Mouse (Mus musculus) MEL (cell line): ENCODE data around the gene Abl1. TPM values are rescaled to one million over a fixed set of nuclear protein-coding genes. Genes with fewer than 3 reads are reported as not detected.

Experiments
- DNase-seq: peaks from one replicate; pipeline ENCODE4 v3.0.0; 2011; ENCODE audit warnings: low read depth, low spot score
- H3K27ac ChIP-seq: 2 replicates; pipeline ENCODE4 v1.5.1; 2012; ENCODE audit warnings: low read depth, mild to moderate bottlenecking, control low read depth, low read length, moderate library complexity; ENCODE audit not compliant: control insufficient read depth
- H3K27me3 ChIP-seq, 2 experiments: fragments of 150-350 bp in 1 of 2; sonication (generic) in 1 of 2; 2 replicates each; pipeline ENCODE4 v1.6.1; 2012; ENCODE audit warnings: low read length in 2 of 2, mild to moderate bottlenecking in 2 of 2, improper control_type of control experiment in 1 of 2, moderate library complexity in 1 of 2; ENCODE audit not compliant: insufficient read depth in 2 of 2, control insufficient read depth in 1 of 2
- H3K36me3 ChIP-seq, 2 experiments: 2 replicates each; pipeline ENCODE4 v1.6.1; 2012 to 2014; ENCODE audit warnings: low read length in 2 of 2, improper control_type of control experiment in 1 of 2, inconsistent platforms in 1 of 2, mild to moderate bottlenecking in 1 of 2; ENCODE audit not compliant: insufficient read depth in 2 of 2, control insufficient read depth in 1 of 2
- H3K4me1 ChIP-seq, 2 experiments: fragments of 150-350 bp in 1 of 2; sonication (generic) in 1 of 2; 2 replicates each; pipeline ENCODE4 v1.6.1; 2012; ENCODE audit warnings: low read length in 2 of 2, improper control_type of control experiment in 1 of 2, mild to moderate bottlenecking in 1 of 2; ENCODE audit not compliant: insufficient read depth in 2 of 2, control insufficient read depth in 1 of 2
- H3K4me3 ChIP-seq, 2 experiments: fragments of 150-350 bp in 1 of 2; sonication (generic) in 1 of 2; 2 replicates each; pipeline ENCODE4 v1.5.1; 2012; ENCODE audit warnings: low read depth in 2 of 2, low read length in 2 of 2, mild to moderate bottlenecking in 2 of 2, moderate library complexity in 2 of 2, control low read depth in 1 of 2, improper control_type of control experiment in 1 of 2; ENCODE audit not compliant: control insufficient read depth in 1 of 2, insufficient read depth in 1 of 2
- H3K79me2 ChIP-seq: 2 replicates; pipeline ENCODE4 v1.6.1; 2012; ENCODE audit warnings: mild to moderate bottlenecking, low read length, moderate library complexity; ENCODE audit not compliant: control insufficient read depth, poor library complexity, insufficient read depth
- H3K9ac ChIP-seq: 2 replicates; pipeline ENCODE4 v1.6.1; 2012; ENCODE audit warnings: low read depth, mild to moderate bottlenecking, control low read depth, low read length, moderate library complexity; ENCODE audit not compliant: control insufficient read depth, poor library complexity, severe bottlenecking
- H3K9me3 ChIP-seq: fragments of 150-350 bp; sonication (generic); replicated peaks from 2 replicates; pipeline ENCODE4 v1.6.1; 2012; ENCODE audit warnings: mild to moderate bottlenecking, low read length, improper control_type of control experiment, moderate library complexity; ENCODE audit not compliant: insufficient read depth
- BHLHE40 ChIP-seq: IDR thresholded peaks from 2 replicates; pipeline ENCODE4 v1.6.1; 2012; ENCODE audit warnings: low read depth, mild to moderate bottlenecking, inconsistent platforms, low read length, improper control_type of control experiment, borderline replicate concordance
- CHD1 ChIP-seq: IDR thresholded peaks from 2 replicates; pipeline ENCODE4 v1.6.1; 2012; ENCODE audit warnings: low read depth, mild to moderate bottlenecking, inconsistent platforms, low read length, improper control_type of control experiment
- CTCF ChIP-seq, 3 experiments: IDR thresholded peaks in 2 of 3; conservative IDR thresholded peaks in 1 of 3; 2 replicates each; pipeline ENCODE4 v1.5.1; 2011 to 2012; ENCODE audit warnings: low read length in 3 of 3, low read depth in 2 of 3, mild to moderate bottlenecking in 2 of 3, improper control_type of control experiment in 1 of 3, inconsistent platforms in 1 of 3, mixed read lengths in 1 of 3, moderate library complexity in 1 of 3; ENCODE audit not compliant: control insufficient read depth in 1 of 3, insufficient read depth in 1 of 3, poor library complexity in 1 of 3, severe bottlenecking in 1 of 3
- E2F4 ChIP-seq: IDR thresholded peaks from 2 replicates; pipeline ENCODE4 v1.6.1; 2011; ENCODE audit warnings: low read depth, low read length, improper control_type of control experiment, borderline replicate concordance
- ETS1 ChIP-seq: IDR thresholded peaks from 2 replicates; pipeline ENCODE4 v1.6.1; 2012; ENCODE audit warnings: low read depth, mild to moderate bottlenecking, inconsistent platforms, low read length, improper control_type of control experiment, moderate library complexity
- MAZ ChIP-seq: IDR thresholded peaks from 2 replicates; pipeline ENCODE4 v1.6.1; 2012; ENCODE audit warnings: low read depth, mild to moderate bottlenecking, inconsistent platforms, low read length, improper control_type of control experiment
- NRF1 ChIP-seq: IDR thresholded peaks from 2 replicates; pipeline ENCODE4 v1.6.1; 2014; ENCODE audit warnings: low read depth, mild to moderate bottlenecking, inconsistent platforms, low read length, improper control_type of control experiment, moderate library complexity; ENCODE audit not compliant: poor library complexity, insufficient read depth, severe bottlenecking
- POLR2A ChIP-seq, 2 experiments: IDR thresholded peaks; 2 replicates each; pipeline ENCODE4 v1.6.1; 2011 to 2012; ENCODE audit warnings: low read length in 2 of 2, mild to moderate bottlenecking in 2 of 2, control low read depth in 1 of 2, improper control_type of control experiment in 1 of 2, low read depth in 1 of 2, moderate library complexity in 1 of 2; ENCODE audit not compliant: control insufficient read depth in 1 of 2, insufficient read depth in 1 of 2, poor library complexity in 1 of 2
- POLR2AphosphoS5 ChIP-seq: IDR thresholded peaks from 2 replicates; pipeline ENCODE4 v1.6.1; 2012; ENCODE audit warnings: low read depth, borderline replicate concordance, mild to moderate bottlenecking, inconsistent platforms, low read length, moderate library complexity, mixed read lengths
- RCOR1 ChIP-seq: IDR thresholded peaks from 2 replicates; pipeline ENCODE4 v1.6.1; 2012; ENCODE audit warnings: low read depth, mild to moderate bottlenecking, inconsistent platforms, low read length, improper control_type of control experiment
- SIN3A ChIP-seq: IDR thresholded peaks from 2 replicates; pipeline ENCODE4 v1.6.1; 2012; ENCODE audit warnings: low read length, improper control_type of control experiment, inconsistent platforms
- SMC3 ChIP-seq: IDR thresholded peaks from 2 replicates; pipeline ENCODE4 v1.6.1; 2011; ENCODE audit warnings: low read depth, low read length, improper control_type of control experiment
- TAL1 ChIP-seq: IDR thresholded peaks from 2 replicates; pipeline ENCODE4 v1.6.1; 2012; ENCODE audit warnings: mild to moderate bottlenecking, inconsistent platforms, low read length, moderate library complexity, mixed read lengths
- USF2 ChIP-seq, 2 experiments: IDR thresholded peaks; 2 replicates each; pipeline ENCODE4 v1.6.1; 2011 to 2012; ENCODE audit warnings: improper control_type of control experiment in 2 of 2, low read length in 2 of 2, borderline replicate concordance in 1 of 2, inconsistent platforms in 1 of 2, low read depth in 1 of 2, mild to moderate bottlenecking in 1 of 2; ENCODE audit not compliant: insufficient read depth in 1 of 2
- ZC3H11A ChIP-seq: IDR thresholded peaks from 2 replicates; pipeline ENCODE4 v1.6.1; 2012; ENCODE audit warnings: low read depth, mild to moderate bottlenecking, inconsistent platforms, low read length, improper control_type of control experiment
- ZNF384 ChIP-seq: IDR thresholded peaks from 2 replicates; pipeline ENCODE4 v1.6.1; 2012; ENCODE audit warnings: low read depth, mild to moderate bottlenecking, inconsistent platforms, low read length, improper control_type of control experiment
- polyA plus RNA-seq, 2 experiments: library from polyadenylated mRNA; stranded (reverse) in 1 of 2; unstranded in 1 of 2; fragments of >175 nt in 1 of 2; fragments of >200 nt in 1 of 2; gene quantifications; 2 replicates each; pipeline versions ENCODE4 v1.2.1 to v1.2.4; 2012; ENCODE audit warnings: low replicate concordance in 2 of 2, low read depth in 1 of 2; ENCODE audit not compliant: insufficient read length in 2 of 2, insufficient read depth in 1 of 2, missing spikeins in 1 of 2
- total RNA-seq: library from RNA; depleted of rRNA; stranded (reverse); fragments of 300-350 nt; gene quantifications from 2 replicates; pipeline ENCODE4 v1.2.3, GENCODE M21; 2012

Abl1 gene
- total and polyA plus RNA-seq, 3 experiments: 21.3 to 47.1 TPM; not detected in 1

DNA sequence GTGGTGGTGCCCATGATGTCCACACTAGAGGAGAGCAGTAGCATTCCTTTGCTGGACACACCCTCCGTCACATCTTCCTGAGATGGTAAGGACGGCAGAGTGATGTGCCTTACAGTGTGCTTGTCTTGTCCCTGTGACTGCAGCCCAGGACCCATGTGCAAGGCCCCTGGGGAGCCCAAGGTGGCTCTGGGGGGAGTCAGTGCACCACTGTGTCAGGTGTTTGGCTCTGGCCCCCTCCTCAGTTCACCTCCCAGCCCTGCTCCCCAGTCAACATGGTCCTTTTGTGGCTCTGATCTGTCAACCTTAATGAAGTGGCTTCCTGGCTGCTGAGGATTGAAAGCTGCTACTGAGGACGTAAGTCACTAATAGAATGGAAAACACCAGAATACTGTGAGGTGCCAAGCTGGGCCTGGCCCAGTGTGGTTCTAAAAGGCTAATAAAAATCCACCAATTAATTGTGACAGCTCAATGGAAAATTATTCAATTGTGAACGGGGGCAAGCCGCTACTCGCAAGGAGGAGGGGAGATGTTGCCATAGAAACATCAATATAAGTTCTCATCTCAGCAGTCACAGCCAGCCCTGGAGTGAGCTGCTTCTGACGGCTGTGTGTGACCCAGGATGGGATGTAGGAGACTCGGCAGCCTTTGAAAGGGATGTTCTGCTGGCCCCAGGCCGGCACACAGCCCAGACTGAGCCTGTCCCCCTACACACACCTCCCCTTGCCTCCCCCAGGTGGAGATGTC is 118.6 kb downstream of the Abl1 start:
- Histone ChIP-seq H3K9ac (no peak overlapping the region), H3K4me3 (no peak overlapping the region), H3K36me3 (no peaks in the 10 kb centered on the region), H3K79me2 (no peaks in the 10 kb centered on the region), H3K27ac (no peak overlapping the region), H3K9me3 (no peaks in the 10 kb centered on the region), H3K27me3 (no peaks in the 10 kb centered on the region), H3K4me1 (no peaks in the 10 kb centered on the region)
- TF ChIP-seq USF2 (IDR thresholded peaks at IDR 0.05; ENCODE audit: borderline replicate concordance in 1 of 2, insufficient read depth in 1 of 2, low read depth in 1 of 2, low read length in 2 of 2): no peak
- TF ChIP-seq CHD1: no peak
- TF ChIP-seq NRF1: no peak
- TF ChIP-seq CTCF (IDR thresholded peaks at IDR 0.05 in 2 of 3, conservative IDR thresholded peaks at IDR 0.05 in 1 of 3; ENCODE audit: control insufficient read depth in 1 of 3, insufficient read depth in 1 of 3, low read depth in 2 of 3, low read length in 3 of 3, poor library complexity in 1 of 3, severe bottlenecking in 1 of 3): no peak
- TF ChIP-seq ZNF384: no peak
- no peak for TF ChIP-seq POLR2AphosphoS5
- no peak for TF ChIP-seq ETS1
- no peak for TF ChIP-seq BHLHE40
- TF ChIP-seq RCOR1: no peak
- TF ChIP-seq E2F4: no peak
- DNase-seq: no peak

DNA sequence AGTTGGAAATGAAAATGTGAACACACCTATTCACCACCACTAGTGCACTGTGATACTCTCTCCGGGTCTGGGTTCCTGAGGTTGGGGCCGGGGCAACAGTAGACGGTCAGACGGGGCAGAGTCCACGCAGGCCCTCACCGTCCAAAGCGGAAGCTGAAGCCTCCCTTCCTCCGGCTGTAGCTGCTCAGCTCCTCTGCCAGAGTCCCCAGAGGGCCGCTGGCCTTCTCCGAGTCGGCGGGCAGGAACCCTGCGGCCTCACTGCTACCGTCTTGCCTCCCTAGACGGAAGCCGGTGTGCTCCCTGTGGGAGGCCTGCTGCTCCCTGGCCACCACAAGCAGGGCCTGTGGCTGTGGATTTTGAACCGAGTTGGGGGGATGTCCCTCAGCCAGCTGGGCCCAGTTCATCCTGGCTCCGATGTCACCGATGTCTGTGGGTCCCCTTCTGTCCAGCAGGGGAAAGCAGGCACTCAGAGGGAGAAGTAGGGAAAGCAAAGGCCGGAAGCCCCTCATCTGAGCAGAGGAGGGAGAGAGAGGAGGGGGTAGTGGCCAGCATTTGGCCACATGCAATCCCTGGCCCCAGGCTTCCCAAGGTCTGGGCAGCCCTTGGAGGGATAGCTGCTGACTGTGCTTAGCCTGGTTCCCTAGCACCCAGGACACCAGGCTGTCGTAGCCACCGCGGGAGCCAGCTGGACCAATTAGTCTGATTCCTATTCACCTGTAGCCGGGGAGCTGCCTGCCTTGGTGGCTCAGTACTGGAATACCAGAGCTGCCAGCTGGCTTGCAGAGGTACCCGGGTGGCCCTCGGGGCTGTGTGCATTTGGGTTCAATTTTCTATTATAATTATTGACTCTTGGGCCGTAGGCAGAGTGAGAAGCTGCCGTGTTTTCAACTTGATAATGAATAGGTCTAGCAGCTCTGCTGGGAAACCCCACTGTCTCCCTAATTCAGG is 120.5 kb downstream of the Abl1 start:
- no peaks in the 10 kb centered on the region for H3K79me2 ChIP-seq
- H3K9ac ChIP-seq: no peak overlapping the region
- no peaks in the 10 kb centered on the region for H3K36me3 ChIP-seq
- TF ChIP-seq ZNF384: no peak
- no peak for TF ChIP-seq BHLHE40
- no peak for TF ChIP-seq SMC3
- no peak for TF ChIP-seq TAL1
- TF ChIP-seq ZC3H11A: no peak
- TF ChIP-seq POLR2A (IDR thresholded peaks at IDR 0.05; ENCODE audit: control insufficient read depth in 1 of 2, insufficient read depth in 1 of 2, low read depth in 1 of 2, low read length in 2 of 2, poor library complexity in 1 of 2): no peak
- TF ChIP-seq E2F4: no peak
- no peak for TF ChIP-seq MAZ
- TF ChIP-seq SIN3A: no peak
- TF ChIP-seq, all 39 proteins: peak for 0
- Histone ChIP-seq H3K4me3 (no peak overlapping the region), H3K27me3 (no peaks in the 10 kb centered on the region), H3K4me1 (no peaks in the 10 kb centered on the region), H3K9me3 (no peaks in the 10 kb centered on the region), H3K27ac (no peak overlapping the region)
- DNase-seq: no peak
